Mouse (Mus musculus) liver, embryonic 16.5 days (tissue): ENCODE data around the gene Slc44a3. TPM values are rescaled to one million over a fixed set of nuclear protein-coding genes. Genes with fewer than 3 reads are reported as not detected.

Experiments used
- ATAC-seq: fragments of 200-750 bp; cut with Nextera tagmentation; 2 replicates; pipeline ENCODE4 v1.8.0; 2017; ENCODE audit warnings: low read depth, mild to moderate bottlenecking, moderate number of reproducible peaks, moderate library complexity
- H3K27ac ChIP-seq: fragments of 300-500 bp; sonication (generic); 2 replicates; pipeline ENCODE4 v1.5.1; 2014; ENCODE audit warnings: mild to moderate bottlenecking, low read length
- H3K27me3 ChIP-seq: fragments of 300-500 bp; sonication (generic); 2 replicates; pipeline ENCODE4 v1.6.1; 2014; ENCODE audit warnings: low read depth, low read length, mixed read lengths; ENCODE audit not compliant: control insufficient read depth, insufficient read depth
- H3K36me3 ChIP-seq: fragments of 300-500 bp; sonication (generic); 2 replicates; pipeline ENCODE4 v1.6.1; 2014; ENCODE audit warnings: mild to moderate bottlenecking; ENCODE audit not compliant: control insufficient read depth, insufficient read depth
- H3K4me1 ChIP-seq: fragments of 300-500 bp; sonication (generic); 2 replicates; pipeline ENCODE4 v1.6.1; 2014; ENCODE audit warnings: low read depth, low read length, mixed read lengths; ENCODE audit not compliant: control insufficient read depth
- H3K4me2 ChIP-seq: fragments of 300-500 bp; sonication (generic); 2 replicates; pipeline ENCODE4 v1.6.1; 2014; ENCODE audit warnings: low read depth, low read length, mixed read lengths
- H3K4me3 ChIP-seq: fragments of 300-500 bp; sonication (generic); 2 replicates; pipeline ENCODE4 v1.5.1; 2014; ENCODE audit warnings: low read depth, mild to moderate bottlenecking, low read length
- H3K9ac ChIP-seq: fragments of 300-500 bp; sonication (generic); 2 replicates; pipeline ENCODE4 v1.6.1; 2014; ENCODE audit warnings: low read depth, low read length
- H3K9me3 ChIP-seq: fragments of 300-500 bp; sonication (generic); replicated peaks from 2 replicates; pipeline ENCODE4 v1.6.1; 2016; ENCODE audit warnings: low read length; ENCODE audit not compliant: control insufficient read depth
- WGBS: fragments of 180-500 bp; shearing (Covaris S2); extraction: QIAGEN DNeasy Blood & Tissue Kit; methylation state at CpG from one replicate; pipeline ENCODE4 v1.1.7; 2014; ENCODE audit not compliant: insufficient replicate concordance; 5-methylcytosine and 5-hydroxymethylcytosine counted together
- polyA plus RNA-seq: library from polyadenylated mRNA; unstranded; fragments of >200 nt; fragmentation: Nextera tagmentation; extraction: Ambion mirVana; gene quantifications from 2 replicates; pipeline ENCODE4 v1.2.1, GENCODE M21; 2015

The Slc44a3 gene
- polyA plus RNA-seq, 1 experiment from 2014 or later, result 22.8 TPM

- 24% methylated on average over 8 of the region's 8 CpGs for WGBS
- Histone ChIP-seq H3K27me3 (no peaks in the 10 kb centered on the region), H3K4me1 (peaks cover 8% of the 10 kb centered on the region; the same call in 1 of the 2 replicates), H3K4me2 (no peak overlapping the region; the same call in 1 of the 2 replicates), H3K9me3 (no peaks in the 10 kb centered on the region), H3K27ac (no peak overlapping the region), H3K36me3 (peaks cover 2% of the 10 kb centered on the region; the same call in 1 of the 2 replicates), H3K4me3 (no peak overlapping the region), H3K9ac (no peak overlapping the region)
- ATAC-seq, result no peak; the same call in 1 of the 2 replicates
These were observed 85.8 kb downstream of the Slc44a3 start for GRCm38 (mm10) chr3:121446454-121446853.

GRCm38 (mm10) chr3:121444414-121444813 lies 87.8 kb downstream of the Slc44a3 start:
- H3K4me3 ChIP-seq, result no peak overlapping the region
- H3K36me3 ChIP-seq, result no peaks in the 10 kb centered on the region
- no peaks in the 10 kb centered on the region for H3K27me3 ChIP-seq
- no peaks in the 10 kb centered on the region for H3K9me3 ChIP-seq
- 73% methylated on average over 6 of the region's 6 CpGs for WGBS
- H3K4me1 ChIP-seq, result peaks cover 15% of the 10 kb centered on the region; the same call in 1 of the 2 replicates
- no peak overlapping the region for H3K27ac ChIP-seq
- no peak overlapping the region for H3K9ac ChIP-seq
- no peak for ATAC-seq
- no peak overlapping the region for H3K4me2 ChIP-seq

DNA sequence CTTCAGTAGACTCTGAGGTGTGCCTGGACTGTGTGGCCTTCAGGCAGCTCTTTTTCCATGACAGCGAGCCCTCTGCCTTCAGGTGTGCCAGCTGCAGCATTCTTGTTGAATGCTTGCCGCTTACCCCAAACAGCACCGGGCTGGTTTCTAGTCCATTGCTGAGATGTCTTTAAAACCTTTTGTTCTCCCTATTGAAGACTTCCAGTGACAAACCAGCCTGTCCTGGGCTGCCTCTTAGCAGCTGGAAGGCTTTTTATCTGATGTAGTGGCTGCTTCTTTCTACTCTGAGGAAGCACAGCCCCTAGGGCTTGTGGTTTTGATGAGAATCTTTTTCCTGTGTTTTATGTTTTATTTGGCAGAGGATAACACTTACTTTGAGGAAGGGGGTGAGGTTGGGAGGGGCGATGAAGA lies 88.3 kb downstream of the Slc44a3 start:
- Histone ChIP-seq H3K27ac (no peak overlapping the region), H3K4me2 (no peak overlapping the region), H3K9me3 (no peaks in the 10 kb centered on the region), H3K9ac (no peak overlapping the region), H3K4me1 (peaks cover 18% of the 10 kb centered on the region), H3K36me3 (no peaks in the 10 kb centered on the region), H3K4me3 (no peak overlapping the region), H3K27me3 (no peaks in the 10 kb centered on the region)
- 49% methylated on average over 4 of the region's 4 CpGs for WGBS
- ATAC-seq, result no peak

DNA sequence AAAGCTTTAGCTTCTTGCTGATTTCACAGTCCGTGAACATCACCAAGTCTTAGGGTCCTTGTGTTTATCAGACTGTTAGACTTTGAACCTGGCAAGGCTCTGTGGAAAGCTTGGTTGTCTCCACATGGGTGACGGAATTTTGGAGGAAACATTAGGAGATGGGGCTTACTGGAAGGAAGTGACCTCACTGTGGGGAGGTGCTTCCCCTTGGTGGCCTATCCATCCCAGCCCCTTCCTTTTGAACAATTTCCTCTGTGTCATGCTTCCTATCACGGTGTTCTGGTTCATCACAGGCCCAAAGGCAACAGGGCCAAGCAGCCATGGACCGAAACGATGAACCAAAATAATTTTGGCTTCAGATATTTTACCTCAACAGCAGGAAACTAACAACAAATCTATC lies 89.9 kb downstream of the Slc44a3 start:
- Histone ChIP-seq H3K4me3 (no peak overlapping the region), H3K27ac (no peak overlapping the region), H3K27me3 (no peaks in the 10 kb centered on the region), H3K4me2 (no peak overlapping the region), H3K9ac (no peak overlapping the region), H3K4me1 (peaks cover 26% of the 10 kb centered on the region), H3K36me3 (no peaks in the 10 kb centered on the region), H3K9me3 (no peaks in the 10 kb centered on the region)
- WGBS, result 65% methylated on average over 5 of the region's 5 CpGs
- no peak for ATAC-seq

DNA sequence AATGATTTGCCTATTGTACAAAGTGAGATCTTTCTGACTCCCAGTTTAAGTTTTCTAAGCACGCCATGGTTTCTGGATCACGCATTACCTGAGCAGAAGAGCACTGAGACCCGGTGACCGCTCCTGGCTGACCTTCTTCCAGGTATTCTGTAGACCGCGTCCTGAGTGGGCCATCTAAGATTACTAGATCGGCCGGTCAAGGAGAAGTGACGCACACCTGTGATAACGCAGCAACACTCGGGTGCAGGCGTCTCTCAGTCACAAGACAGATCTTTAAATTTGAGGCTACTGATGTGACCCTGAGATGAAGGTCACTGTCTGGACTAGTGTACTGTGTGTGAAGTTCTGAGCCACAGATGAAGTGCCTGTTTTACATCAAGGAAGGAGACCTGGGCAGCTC lies 90.7 kb downstream of the Slc44a3 start:
- no peak overlapping the region for H3K27ac ChIP-seq
- H3K9ac ChIP-seq, result no peak overlapping the region
- H3K36me3 ChIP-seq, result no peaks in the 10 kb centered on the region
- H3K27me3 ChIP-seq, result no peaks in the 10 kb centered on the region
- H3K9me3 ChIP-seq, result no peaks in the 10 kb centered on the region
- no peak overlapping the region for H3K4me3 ChIP-seq
- no peak overlapping the region for H3K4me2 ChIP-seq
- no peak for ATAC-seq
- 82% methylated on average over 12 of the region's 12 CpGs for WGBS
- H3K4me1 ChIP-seq, result peaks cover 24% of the 10 kb centered on the region

DNA sequence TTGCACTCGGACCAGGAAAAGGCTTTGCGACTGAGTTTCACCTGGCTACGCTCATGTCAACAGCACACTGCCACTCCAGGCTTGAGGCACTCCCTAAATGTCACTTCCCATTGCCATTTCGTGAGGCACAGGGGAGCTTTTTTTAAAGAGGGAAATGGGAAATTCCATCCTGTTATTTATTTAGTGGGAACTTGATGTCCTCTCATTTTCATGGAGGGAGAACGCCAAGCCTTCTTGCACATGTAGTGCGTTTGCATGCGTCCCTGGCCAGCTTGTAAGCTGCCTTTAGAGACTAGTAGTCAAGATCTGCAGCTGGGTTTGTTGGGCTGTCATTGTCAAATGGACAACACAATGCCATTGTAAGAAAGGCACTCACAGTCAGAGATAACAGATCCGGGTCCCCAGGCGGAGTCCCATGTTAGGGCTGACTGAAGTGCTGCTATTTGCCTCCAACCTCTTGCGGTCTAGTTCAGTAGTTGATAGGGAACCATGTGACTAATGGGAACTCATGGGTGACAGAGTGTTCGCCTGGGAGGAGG lies 92.5 kb downstream of the Slc44a3 start:
- Histone ChIP-seq H3K4me2 (no peak overlapping the region), H3K9me3 (no peaks in the 10 kb centered on the region), H3K36me3 (no peaks in the 10 kb centered on the region), H3K9ac (no peak overlapping the region), H3K27me3 (no peaks in the 10 kb centered on the region), H3K27ac (no peak overlapping the region), H3K4me3 (no peak overlapping the region), H3K4me1 (peaks cover 23% of the 10 kb centered on the region)
- 48% methylated on average over 11 of the region's 11 CpGs for WGBS
- ATAC-seq, result peak; percentile 6; the same call in 1 of the 2 replicates

GRCm38 (mm10) chr3:121437996-121438395 lies 94.2 kb downstream of the Slc44a3 start:
- Histone ChIP-seq H3K9ac (no peak overlapping the region), H3K27me3 (no peaks in the 10 kb centered on the region), H3K4me3 (no peak overlapping the region), H3K4me2 (no peak overlapping the region; the same call in 1 of the 2 replicates), H3K36me3 (no peaks in the 10 kb centered on the region), H3K27ac (0 out of 2 replicates have a peak overlapping the region, but pooled peaks have one; percentile 11), H3K9me3 (no peaks in the 10 kb centered on the region), H3K4me1 (peaks cover 34% of the 10 kb centered on the region)
- peak; percentile 40 for ATAC-seq
- 45% methylated on average over 7 of the region's 7 CpGs for WGBS

GRCm38 (mm10) chr3:121437070-121437469 lies 95.1 kb downstream of the Slc44a3 start:
- H3K36me3 ChIP-seq, result no peaks in the 10 kb centered on the region
- 49% methylated on average over 7 of the region's 7 CpGs for WGBS
- H3K4me3 ChIP-seq, result no peak overlapping the region
- no peak overlapping the region for H3K27ac ChIP-seq
- no peaks in the 10 kb centered on the region for H3K9me3 ChIP-seq
- no peak overlapping the region for H3K9ac ChIP-seq
- H3K27me3 ChIP-seq, result no peaks in the 10 kb centered on the region
- peaks cover 34% of the 10 kb centered on the region for H3K4me1 ChIP-seq
- H3K4me2 ChIP-seq, result no peak overlapping the region
- no peak for ATAC-seq

DNA sequence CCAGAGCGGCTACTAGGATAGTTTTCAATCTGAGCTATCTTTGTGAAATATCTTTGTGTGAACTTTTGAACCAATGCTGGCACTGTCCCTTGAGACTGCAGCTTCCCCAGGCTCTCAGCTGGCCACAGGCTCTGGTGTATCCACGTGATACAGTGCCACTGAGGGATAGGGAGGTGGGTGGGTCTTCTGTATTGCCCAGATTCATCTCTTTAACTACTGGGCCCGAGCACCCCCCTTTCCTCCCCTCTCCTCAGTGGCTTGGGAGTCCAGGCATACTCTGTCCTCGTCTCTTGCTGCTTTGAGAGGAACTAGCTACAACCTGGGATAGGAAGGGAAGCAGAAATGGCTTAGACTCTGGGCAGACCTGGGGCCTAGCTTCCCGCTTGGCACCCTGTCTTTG lies 96.9 kb downstream of the Slc44a3 start:
- no peaks in the 10 kb centered on the region for H3K27me3 ChIP-seq

More for the DNA sequence above, 96.9 kb downstream of the Slc44a3 start:
- H3K4me2 ChIP-seq, result no peak overlapping the region
- H3K4me1 ChIP-seq, result peaks cover 40% of the 10 kb centered on the region
- no peak overlapping the region for H3K4me3 ChIP-seq
- no peak overlapping the region for H3K27ac ChIP-seq
- no peak for ATAC-seq
- WGBS, result 67% methylated on average over 5 of the region's 5 CpGs
- H3K9me3 ChIP-seq, result no peaks in the 10 kb centered on the region
- no peak overlapping the region for H3K9ac ChIP-seq
- no peaks in the 10 kb centered on the region for H3K36me3 ChIP-seq
